Mouse (Mus musculus): ENCODE data around the gene Commd7.

GRCm38 (mm10) chr2:153677550-153677949 lies 45.0 kb upstream of the Commd7 start:
- TF ChIP-seq EP300 (optimal IDR thresholded peaks at IDR 0.05) (no peak), CTCF (IDR thresholded peaks at IDR 0.05; ENCODE audit: low read depth) (no peak)
